Mouse (Mus musculus) forebrain, embryonic 11.5 days (tissue): ENCODE measurements at regions not wholly inside any gene's neighbourhood (a gene's known extent, or its start where the extent isn't known, plus 50 kb on each side); places are given as distances from the start of the nearest gene placed in this dataset.
"Not testable (repeated sequence)": the region's sequence is repeated elsewhere in the genome, so short reads cannot be mapped to it uniquely, and the experiment has no call there.

Experiments
- ATAC-seq: fragments of 200-750 bp; cut with Nextera tagmentation; replicated peaks from 2 replicates; pipeline ENCODE4 v1.8.0; 2017; ENCODE audit warnings: moderate TSS enrichment; ENCODE audit not compliant: low FRiP score
- DNase-seq: peaks from one replicate; pipeline ENCODE4 v3.0.0-alpha.2; 2017; ENCODE audit warnings: low spot score
- H3K27ac ChIP-seq: fragments of 300-500 bp; sonication (generic); 2 replicates; pipeline ENCODE4 v1.5.1; 2014; ENCODE audit warnings: low read depth, low read length
- H3K27me3 ChIP-seq: fragments of 300-500 bp; sonication (generic); 2 replicates; pipeline ENCODE4 v1.6.1; 2014; ENCODE audit warnings: mild to moderate bottlenecking, low read length, mixed read lengths; ENCODE audit not compliant: control insufficient read depth, insufficient read depth
- H3K36me3 ChIP-seq: fragments of 300-500 bp; sonication (generic); 2 replicates; pipeline ENCODE4 v1.6.1; 2014; ENCODE audit warnings: mild to moderate bottlenecking, low read length, moderate library complexity, mixed read lengths; ENCODE audit not compliant: control insufficient read depth, insufficient read depth
- H3K4me1 ChIP-seq: fragments of 300-500 bp; sonication (generic); replicated peaks from 2 replicates; pipeline ENCODE4 v1.6.1; 2014; ENCODE audit warnings: low read length, mixed read lengths; ENCODE audit not compliant: control insufficient read depth, insufficient read depth
- H3K4me2 ChIP-seq: fragments of 300-500 bp; sonication (generic); 2 replicates; pipeline ENCODE4 v1.6.1; 2014; ENCODE audit warnings: low read depth, mild to moderate bottlenecking, low read length, moderate library complexity, mixed read lengths; ENCODE audit not compliant: severe bottlenecking
- H3K4me3 ChIP-seq: fragments of 300-500 bp; sonication (generic); 2 replicates; pipeline ENCODE4 v1.5.1; 2014; ENCODE audit warnings: low read depth, low read length
- H3K9ac ChIP-seq: fragments of 300-500 bp; sonication (generic); 2 replicates; pipeline ENCODE4 v1.6.1; 2014; ENCODE audit warnings: low read length
- H3K9me3 ChIP-seq: fragments of 300-500 bp; sonication (generic); 2 replicates; pipeline ENCODE4 v1.6.1; 2016; ENCODE audit warnings: low read length, mixed read lengths; ENCODE audit not compliant: control insufficient read depth
- whole genome bisulfite sequencing: fragments of 180-500 bp; shearing (Covaris S2); extraction: QIAGEN DNeasy Blood & Tissue Kit; methylation state at CpG from one replicate; pipeline ENCODE4 v1.1.7; 2014; 5-methylcytosine and 5-hydroxymethylcytosine counted together

DNA sequence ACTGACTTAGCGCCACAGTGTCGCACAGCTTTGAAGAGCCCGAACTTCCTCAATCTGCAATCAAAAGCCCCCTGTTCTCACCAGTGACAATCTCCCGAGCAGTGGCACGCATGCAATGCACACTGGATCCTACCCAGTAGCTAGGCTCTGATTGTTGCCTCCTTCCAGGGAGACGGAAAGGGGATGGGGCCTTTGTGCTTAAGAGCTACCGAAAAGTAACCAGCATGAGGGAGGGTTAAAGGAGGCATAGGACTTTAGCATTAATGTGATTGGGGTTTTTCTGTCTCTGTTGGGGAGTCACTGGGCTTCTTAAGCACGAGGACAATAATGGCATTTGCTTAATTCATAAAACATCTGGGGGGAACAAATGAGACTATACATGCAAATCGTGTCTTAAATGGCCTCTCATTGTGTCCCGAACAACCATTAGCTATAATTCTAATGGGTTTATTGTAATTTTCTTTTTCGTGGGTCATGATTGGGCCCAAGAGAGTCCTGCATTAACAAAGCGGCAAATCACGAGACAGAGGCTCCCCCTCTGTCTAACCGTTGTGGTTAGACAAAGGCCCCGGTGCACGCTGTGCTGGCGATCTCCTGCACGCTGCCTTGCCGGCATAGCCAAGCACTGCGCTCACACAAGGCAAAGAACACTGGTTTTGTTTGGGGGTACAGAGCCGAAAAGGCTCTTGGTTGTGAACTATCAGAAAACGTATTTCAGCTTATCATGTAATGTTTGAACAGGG is 223.2 kb downstream of the Dact1 start:
- H3K27me3 ChIP-seq = no peaks in the 10 kb centered on the region
- H3K4me1 ChIP-seq = peaks cover 6% of the 10 kb centered on the region; the same call in 1 of the 2 replicates
- H3K9ac ChIP-seq = peak overlapping the region; percentile 30; the same call in 1 of the 2 replicates
- ATAC-seq (peak; percentile 91), DNase-seq (peak; percentile 73)
- H3K27ac ChIP-seq = peak overlapping the region; percentile 73; the same call in 1 of the 2 replicates
- no peaks in the 10 kb centered on the region for H3K9me3 ChIP-seq
- H3K4me3 ChIP-seq = no peak overlapping the region
- WGBS = 35% methylated on average over 22 of the region's 22 CpGs
- no peaks in the 10 kb centered on the region for H3K36me3 ChIP-seq
- peak overlapping the region; percentile 19; the same call in 1 of the 2 replicates for H3K4me2 ChIP-seq

DNA sequence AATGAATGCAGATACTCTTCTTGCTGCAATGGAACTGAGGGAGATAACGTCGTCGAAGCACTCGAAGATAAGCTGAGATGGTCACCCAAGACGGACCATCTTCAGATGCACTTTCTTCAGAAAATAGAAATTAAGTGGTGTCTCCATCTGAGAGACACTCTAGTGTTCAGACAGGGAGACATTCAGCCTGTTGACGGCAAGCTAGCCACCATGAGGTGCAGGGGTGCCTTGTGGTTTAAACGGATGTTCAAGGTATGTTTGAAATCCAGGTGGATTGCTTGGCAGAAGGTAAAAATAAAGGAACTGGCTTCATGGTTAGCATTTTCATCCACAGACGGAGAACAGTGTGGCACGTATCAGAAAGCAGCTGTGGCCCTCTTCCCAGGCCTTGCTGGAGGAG is 224.0 kb downstream of the Dact1 start:
- H3K27me3 ChIP-seq = no peaks in the 10 kb centered on the region

GRCm38 (mm10) chr12:71534199-71534598 is 224.5 kb downstream of the Dact1 start:
- peak; percentile 49 for ATAC-seq
- DNase-seq = no peak
- H3K27ac ChIP-seq = peak overlapping the region; percentile 73
- 78% methylated on average over 4 of the region's 4 CpGs for WGBS
- no peak overlapping the region for H3K9ac ChIP-seq
- no peaks in the 10 kb centered on the region for H3K9me3 ChIP-seq
- H3K4me2 ChIP-seq = no peak overlapping the region
- H3K4me1 ChIP-seq = peaks cover 6% of the 10 kb centered on the region; the same call in 1 of the 2 replicates
- no peak overlapping the region for H3K4me3 ChIP-seq
- no peaks in the 10 kb centered on the region for H3K27me3 ChIP-seq
- H3K36me3 ChIP-seq = no peaks in the 10 kb centered on the region

More for the DNA sequence above, 224.0 kb downstream of the Dact1 start:
- Histone ChIP-seq H3K4me1 (peaks cover 6% of the 10 kb centered on the region; the same call in 1 of the 2 replicates), H3K9ac (no peak overlapping the region), H3K27ac (peak overlapping the region; percentile 73), H3K4me3 (no peak overlapping the region), H3K36me3 (no peaks in the 10 kb centered on the region), H3K4me2 (no peak overlapping the region), H3K9me3 (no peaks in the 10 kb centered on the region)
- ATAC-seq (no peak), DNase-seq (no peak)
- WGBS = 87% methylated on average over 9 of the region's 9 CpGs

DNA sequence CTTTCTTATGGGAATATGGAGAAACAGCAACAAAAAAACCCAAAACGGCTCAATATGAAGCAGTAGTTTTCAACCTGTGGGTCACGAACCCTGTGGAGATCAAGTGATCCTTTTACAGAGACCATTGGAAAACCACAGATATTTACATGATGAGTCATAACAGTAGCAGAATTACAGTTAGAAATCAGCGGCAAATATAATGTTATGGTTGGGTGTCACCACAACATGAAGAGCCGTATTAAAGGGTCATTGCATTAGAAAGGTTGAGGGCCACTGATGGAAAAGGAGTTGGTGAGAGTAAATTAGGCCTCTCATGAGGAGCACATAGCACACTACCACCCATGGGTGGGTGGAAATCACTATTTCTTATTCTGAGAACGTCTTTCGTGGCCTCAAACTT is 225.6 kb downstream of the Dact1 start:
- DNase-seq = no peak
- H3K4me1 ChIP-seq = peaks cover 6% of the 10 kb centered on the region; the same call in 1 of the 2 replicates
- no peak overlapping the region for H3K4me2 ChIP-seq
- no peak overlapping the region for H3K4me3 ChIP-seq
- 95% methylated on average over 6 of the region's 6 CpGs for WGBS
- H3K9me3 ChIP-seq = no peaks in the 10 kb centered on the region
- no peaks in the 10 kb centered on the region for H3K36me3 ChIP-seq
- no peak for ATAC-seq
- no peak overlapping the region for H3K9ac ChIP-seq
- H3K27me3 ChIP-seq = no peaks in the 10 kb centered on the region
- no peak overlapping the region for H3K27ac ChIP-seq

DNA sequence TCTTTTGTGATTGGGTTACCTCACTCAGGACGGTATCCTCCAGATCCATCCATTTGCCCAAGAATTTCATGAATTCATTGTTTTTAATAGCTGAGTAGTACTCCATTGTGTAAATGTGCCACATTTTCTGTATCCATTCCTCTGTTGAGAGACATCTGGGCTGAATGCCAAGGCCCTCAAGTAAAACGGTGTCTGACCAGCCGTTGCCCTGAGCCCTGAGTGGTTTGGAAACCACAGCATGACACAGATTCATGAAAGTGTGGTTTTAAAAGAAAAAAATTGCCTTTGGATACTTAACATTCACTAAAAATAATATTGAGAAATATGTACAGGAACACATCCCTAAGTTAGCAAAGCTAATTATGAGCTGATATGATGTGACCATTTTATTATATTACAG is 226.1 kb downstream of the Dact1 start:
- not testable (repeated sequence) for H3K9me3 ChIP-seq, H3K36me3 ChIP-seq, H3K4me3 ChIP-seq, H3K4me2 ChIP-seq, H3K27me3 ChIP-seq, H3K4me1 ChIP-seq, ATAC-seq, H3K27ac ChIP-seq, DNase-seq, H3K9ac ChIP-seq
- WGBS = 88% methylated on average over 3 of the region's 3 CpGs

DNA sequence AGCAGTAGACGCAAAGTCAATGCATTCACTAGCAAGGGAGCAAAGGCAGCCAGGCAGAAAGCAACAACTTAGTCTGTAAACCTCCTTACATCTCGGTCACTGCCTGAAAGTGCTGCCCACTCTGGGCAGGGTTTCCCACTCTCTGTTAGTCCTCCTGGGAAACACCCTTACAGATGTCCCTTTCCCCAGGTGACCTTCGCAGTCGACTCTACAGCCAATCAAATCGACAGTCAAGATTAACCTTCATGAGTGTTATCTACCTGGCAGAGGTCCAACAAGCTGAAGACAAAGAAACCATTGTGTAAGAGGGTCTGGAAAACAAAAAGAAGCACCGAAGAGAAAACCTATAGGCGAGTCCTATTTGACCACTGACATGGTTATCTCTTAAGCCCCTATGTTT is 229.0 kb downstream of the Dact1 start:
- no peaks in the 10 kb centered on the region for H3K9me3 ChIP-seq
- no peaks in the 10 kb centered on the region for H3K27me3 ChIP-seq
- WGBS = 83% methylated on average over 7 of the region's 7 CpGs
- no peak overlapping the region for H3K27ac ChIP-seq
- H3K36me3 ChIP-seq = no peaks in the 10 kb centered on the region
- peaks cover 1% of the 10 kb centered on the region; the same call in 1 of the 2 replicates for H3K4me1 ChIP-seq
- DNase-seq (no peak), ATAC-seq (no peak)
- H3K4me3 ChIP-seq = no peak overlapping the region
- no peak overlapping the region for H3K9ac ChIP-seq
- H3K4me2 ChIP-seq = no peak overlapping the region

GRCm38 (mm10) chr12:71540279-71540678 is 230.6 kb downstream of the Dact1 start:
- no peaks in the 10 kb centered on the region for H3K27me3 ChIP-seq
- no peak for DNase-seq
- 86% methylated on average over 11 of the region's 11 CpGs for WGBS
- no peaks in the 10 kb centered on the region for H3K4me1 ChIP-seq
- H3K27ac ChIP-seq = no peak overlapping the region
- H3K9ac ChIP-seq = no peak overlapping the region
- no peak for ATAC-seq
- H3K4me3 ChIP-seq = no peak overlapping the region
- H3K36me3 ChIP-seq = no peaks in the 10 kb centered on the region
- H3K9me3 ChIP-seq = no peaks in the 10 kb centered on the region
- H3K4me2 ChIP-seq = no peak overlapping the region

- Histone ChIP-seq H3K36me3 (no peaks in the 10 kb centered on the region), H3K4me1 (no peaks in the 10 kb centered on the region), H3K27me3 (no peaks in the 10 kb centered on the region), H3K4me2 (no peak overlapping the region), H3K4me3 (no peak overlapping the region), H3K9me3 (no peaks in the 10 kb centered on the region), H3K9ac (no peak overlapping the region), H3K27ac (no peak overlapping the region)
- DNase-seq (no peak), ATAC-seq (no peak)
- WGBS = 76% methylated on average over 2 of the region's 2 CpGs
Observed at GRCm38 (mm10) chr12:71541961-71542360, 232.3 kb downstream of the Dact1 start.

DNA sequence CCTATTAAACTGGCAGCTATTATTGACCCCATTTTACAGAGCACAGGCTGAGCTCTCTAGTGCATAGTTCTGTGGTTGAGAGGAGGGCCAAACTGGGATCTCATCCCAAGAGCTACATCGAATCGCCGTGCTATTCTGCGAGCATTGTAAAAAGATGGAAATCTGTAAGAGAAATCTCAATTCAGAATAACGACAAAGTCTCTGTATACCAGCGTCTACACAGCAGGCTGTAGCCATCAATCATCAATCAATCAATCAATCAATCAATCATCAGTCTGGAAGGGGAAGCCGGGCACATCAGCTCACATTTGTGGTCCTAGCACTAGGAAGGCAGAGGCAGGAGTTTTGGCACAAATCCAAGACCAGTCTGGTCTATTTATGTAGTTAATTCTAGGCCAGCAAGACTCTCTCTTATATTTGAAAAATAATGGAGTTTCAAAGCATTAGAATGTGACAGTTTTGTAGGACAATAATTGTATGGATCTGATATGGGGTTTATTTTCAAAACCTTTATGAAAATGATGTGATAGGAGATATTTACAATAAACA is 234.0 kb downstream of the Dact1 start:
- no peak for DNase-seq
- Histone ChIP-seq H3K4me3 (no peak overlapping the region), H3K27ac (no peak overlapping the region)

More for the DNA sequence above, 234.0 kb downstream of the Dact1 start:
- Histone ChIP-seq H3K9me3 (no peaks in the 10 kb centered on the region), H3K36me3 (no peaks in the 10 kb centered on the region), H3K9ac (no peak overlapping the region), H3K4me2 (no peak overlapping the region), H3K4me1 (no peaks in the 10 kb centered on the region), H3K27me3 (no peaks in the 10 kb centered on the region)
- 86% methylated on average over 7 of the region's 7 CpGs for WGBS
- ATAC-seq = no peak
